Mouse (Mus musculus) forebrain, embryonic 10.5 days (tissue): Measurements from ENCODE around the gene Ctse. TPM values are rescaled to one million over a fixed set of nuclear protein-coding genes. Genes with fewer than 3 reads are reported as not detected.

Source experiments
- DNase-seq: peaks from one replicate; pipeline ENCODE4 v3.0.0-alpha.2; 2017; ENCODE audit warnings: low spot score; ENCODE audit errors: extremely low spot score
- H3K27ac ChIP-seq: fragments of 300-500 bp; sonication (generic); 2 replicates; pipeline ENCODE4 v1.5.1; 2016; ENCODE audit warnings: mild to moderate bottlenecking
- H3K27me3 ChIP-seq: fragments of 300-500 bp; sonication (generic); 2 replicates; pipeline ENCODE4 v1.6.1; 2016; ENCODE audit warnings: mild to moderate bottlenecking; ENCODE audit not compliant: poor library complexity, severe bottlenecking
- H3K36me3 ChIP-seq: fragments of 300-500 bp; sonication (generic); replicated peaks from 2 replicates; pipeline ENCODE4 v1.6.1; 2016; ENCODE audit warnings: mild to moderate bottlenecking, moderate library complexity
- H3K4me1 ChIP-seq: fragments of 300-500 bp; sonication (generic); 2 replicates; pipeline ENCODE4 v1.6.1; 2016
- H3K4me3 ChIP-seq: fragments of 300-500 bp; sonication (generic); 2 replicates; pipeline ENCODE4 v1.5.1; 2016; ENCODE audit warnings: mild to moderate bottlenecking, moderate library complexity
- H3K9me3 ChIP-seq: fragments of 300-500 bp; sonication (generic); 2 replicates; pipeline ENCODE4 v1.6.1; 2016; ENCODE audit warnings: mild to moderate bottlenecking, moderate library complexity
- WGBS: fragments of 180-500 bp; shearing (Covaris S2); methylation state at CpG from one replicate; pipeline ENCODE4 v1.1.7; 2016; 5-methylcytosine and 5-hydroxymethylcytosine counted together
- polyA plus RNA-seq: library from polyadenylated mRNA; unstranded; fragments of >200 nt; fragmentation: Nextera tagmentation; extraction: Ambion mirVana; gene quantifications from 2 replicates; pipeline ENCODE4 v1.2.1, GENCODE M21; 2016

Gene Ctse
- polyA plus RNA-seq, 1 experiment from 2014 or later = not detected

GRCm38 (mm10) chr1:131714388-131715337 is 76.6 kb downstream of the Ctse start:
- Histone ChIP-seq H3K27me3 (0 out of 2 replicates have a peak, but pooled peaks cover 5% of the 10 kb centered on the region), H3K4me3 (no peak overlapping the region), H3K36me3 (no peaks in the 10 kb centered on the region), H3K9me3 (no peaks in the 10 kb centered on the region), H3K27ac (no peak overlapping the region), H3K4me1 (peaks cover 14% of the 10 kb centered on the region)
- 70% methylated on average over 20 of the region's 20 CpGs for WGBS
- DNase-seq = no peak

GRCm38 (mm10) chr1:131718952-131719694 is 81.0 kb downstream of the Ctse start:
- Histone ChIP-seq H3K36me3 (no peaks in the 10 kb centered on the region), H3K4me1 (peaks cover 22% of the 10 kb centered on the region), H3K27me3 (no peaks in the 10 kb centered on the region), H3K4me3 (no peak overlapping the region), H3K9me3 (no peaks in the 10 kb centered on the region), H3K27ac (peak overlapping the region; percentile 37; the same call in 1 of the 2 replicates)
- peak; percentile 27 for DNase-seq
- WGBS = 53% methylated on average over 16 of the region's 16 CpGs

- Histone ChIP-seq H3K4me1 (peaks cover 19% of the 10 kb centered on the region), H3K4me3 (no peak overlapping the region), H3K36me3 (no peaks in the 10 kb centered on the region), H3K27me3 (no peaks in the 10 kb centered on the region), H3K27ac (no peak overlapping the region), H3K9me3 (no peaks in the 10 kb centered on the region)
- WGBS = 88% methylated on average over 3 of the region's 3 CpGs
- DNase-seq = no peak
These were observed 83.9 kb downstream of the Ctse start for GRCm38 (mm10) chr1:131721989-131722388.

GRCm38 (mm10) chr1:131723549-131723948 is 85.4 kb downstream of the Ctse start:
- H3K9me3 ChIP-seq = no peaks in the 10 kb centered on the region
- no peak overlapping the region for H3K4me3 ChIP-seq
- WGBS = 53% methylated on average over 4 of the region's 4 CpGs
- no peaks in the 10 kb centered on the region for H3K36me3 ChIP-seq
- peaks cover 19% of the 10 kb centered on the region for H3K4me1 ChIP-seq
- H3K27me3 ChIP-seq = no peaks in the 10 kb centered on the region
- no peak for DNase-seq
- peak overlapping the region; percentile 56; the same call in 1 of the 2 replicates for H3K27ac ChIP-seq

Other genes starting within 250 kb of the Ctse start
- gene Srgap2, start 111.0 kb upstream of the Ctse start, polyA plus RNA-seq = 19.1 and 21.2 TPM in 2 replicates
- 5.3 and 5.7 TPM in 2 replicates for gene Fam72a, start 110.4 kb upstream of the Ctse start, polyA plus RNA-seq
- not detected in 2 replicates for gene Avpr1b, start 39.1 kb upstream of the Ctse start, polyA plus RNA-seq
- gene Rab7b, start 50.4 kb downstream of the Ctse start, polyA plus RNA-seq = 0.27 and 0.60 TPM in 2 replicates
- gene Slc26a9, start 105.7 kb downstream of the Ctse start, polyA plus RNA-seq = not detected in 2 replicates
- 1.5 TPM in 2 replicates for gene Pm20d1, start 159.1 kb downstream of the Ctse start, polyA plus RNA-seq
- gene Slc41a1, start 189.2 kb downstream of the Ctse start, polyA plus RNA-seq = 11.2 and 11.3 TPM in 2 replicates
- 9.2 and 10.4 TPM in 2 replicates for gene Rab29, start 228.9 kb downstream of the Ctse start, polyA plus RNA-seq